Mouse (Mus musculus): ENCODE measurements around the gene Plekhg5. TPM values are rescaled to one million over a fixed set of nuclear protein-coding genes. Genes with fewer than 3 reads are reported as not detected.
A peak's percentile ranks its signal among the peaks of the same experiment; 100 is the strongest.

Gene Plekhg5
- polyA plus RNA-seq, 1 experiment: 22.2 TPM

- Histone ChIP-seq H3K4me1 (ENCODE audit: control insufficient read depth, insufficient read depth, low read length) (peaks cover 16% of the 10 kb centered on the region), H3K27me3 (replicated peaks; ENCODE audit: control insufficient read depth, insufficient read depth, low read length) (no peaks in the 10 kb centered on the region), H3K36me3 (ENCODE audit: control insufficient read depth, insufficient read depth, low read length) (no peaks in the 10 kb centered on the region), H3K4me3 (ENCODE audit: insufficient read depth, low read depth, low read length) (no peak overlapping the region), H3K27ac (ENCODE audit: insufficient read depth, low read depth, low read length) (no peak overlapping the region)
- no peak for DNase-seq
- no peak for TF ChIP-seq POLR2A (IDR thresholded peaks at IDR 0.05; ENCODE audit: low read depth, low read length)
- no peak for TF ChIP-seq CTCF (conservative IDR thresholded peaks at IDR 0.05; ENCODE audit: insufficient read depth, insufficient read length, low read depth, low read length)
- WGBS: 62% methylated on average over 10 of the region's 10 CpGs
Measured at GRCm38 (mm10) chr4:152132772-152133169, 60.5 kb downstream of the Plekhg5 start.

GRCm38 (mm10) chr4:152133213-152133612 is 60.9 kb downstream of the Plekhg5 start:
- no peak overlapping the region for H3K4me3 ChIP-seq (ENCODE audit: insufficient read depth, low read depth, low read length)
- no peak overlapping the region for H3K27ac ChIP-seq (ENCODE audit: insufficient read depth, low read depth, low read length)
- 76% methylated on average over 5 of the region's 5 CpGs for WGBS
- H3K4me1 ChIP-seq (ENCODE audit: control insufficient read depth, insufficient read depth, low read length): peaks cover 16% of the 10 kb centered on the region
- no peak for DNase-seq
- H3K36me3 ChIP-seq (ENCODE audit: control insufficient read depth, insufficient read depth, low read length): no peaks in the 10 kb centered on the region
- no peak for TF ChIP-seq POLR2A (IDR thresholded peaks at IDR 0.05; ENCODE audit: low read depth, low read length)
- TF ChIP-seq CTCF (conservative IDR thresholded peaks at IDR 0.05; ENCODE audit: insufficient read depth, insufficient read length, low read depth, low read length): no peak
- no peaks in the 10 kb centered on the region for H3K27me3 ChIP-seq (replicated peaks; ENCODE audit: control insufficient read depth, insufficient read depth, low read length)

- TF ChIP-seq CTCF (conservative IDR thresholded peaks at IDR 0.05; ENCODE audit: insufficient read depth, insufficient read length, low read depth, low read length): peak; percentile 77
- TF ChIP-seq POLR2A (IDR thresholded peaks at IDR 0.05; ENCODE audit: low read depth, low read length): no peak
- peak; percentile 78 for DNase-seq
- H3K27ac ChIP-seq (ENCODE audit: insufficient read depth, low read depth, low read length): no peak overlapping the region
- H3K4me3 ChIP-seq (ENCODE audit: insufficient read depth, low read depth, low read length): no peak overlapping the region
- no peaks in the 10 kb centered on the region for H3K27me3 ChIP-seq (replicated peaks; ENCODE audit: control insufficient read depth, insufficient read depth, low read length)
- no peaks in the 10 kb centered on the region for H3K36me3 ChIP-seq (ENCODE audit: control insufficient read depth, insufficient read depth, low read length)
- H3K4me1 ChIP-seq (ENCODE audit: control insufficient read depth, insufficient read depth, low read length): peaks cover 18% of the 10 kb centered on the region
Measured at GRCm38 (mm10) chr4:152134507-152134906, 62.2 kb downstream of the Plekhg5 start.

GRCm38 (mm10) chr4:152135363-152135762 is 63.1 kb downstream of the Plekhg5 start:
- 58% methylated on average over 12 of the region's 12 CpGs for WGBS
- H3K36me3 ChIP-seq (ENCODE audit: control insufficient read depth, insufficient read depth, low read length): no peaks in the 10 kb centered on the region
- H3K4me3 ChIP-seq (ENCODE audit: insufficient read depth, low read depth, low read length): no peak overlapping the region
- TF ChIP-seq POLR2A (IDR thresholded peaks at IDR 0.05; ENCODE audit: low read depth, low read length): no peak
- TF ChIP-seq CTCF (conservative IDR thresholded peaks at IDR 0.05; ENCODE audit: insufficient read depth, insufficient read length, low read depth, low read length): no peak
- DNase-seq: peak; percentile 68
- no peaks in the 10 kb centered on the region for H3K27me3 ChIP-seq (replicated peaks; ENCODE audit: control insufficient read depth, insufficient read depth, low read length)
- H3K4me1 ChIP-seq (ENCODE audit: control insufficient read depth, insufficient read depth, low read length): peaks cover 12% of the 10 kb centered on the region
- H3K27ac ChIP-seq (ENCODE audit: insufficient read depth, low read depth, low read length): no peak overlapping the region

- WGBS: 43% methylated on average over 6 of the region's 6 CpGs
- no peaks in the 10 kb centered on the region for H3K27me3 ChIP-seq (replicated peaks; ENCODE audit: control insufficient read depth, insufficient read depth, low read length)
- peaks cover 12% of the 10 kb centered on the region for H3K4me1 ChIP-seq (ENCODE audit: control insufficient read depth, insufficient read depth, low read length)
- peak; percentile 62 for TF ChIP-seq CTCF (conservative IDR thresholded peaks at IDR 0.05; ENCODE audit: insufficient read depth, insufficient read length, low read depth, low read length)
- TF ChIP-seq POLR2A (IDR thresholded peaks at IDR 0.05; ENCODE audit: low read depth, low read length): no peak
- H3K36me3 ChIP-seq (ENCODE audit: control insufficient read depth, insufficient read depth, low read length): no peaks in the 10 kb centered on the region
- H3K4me3 ChIP-seq (ENCODE audit: insufficient read depth, low read depth, low read length): no peak overlapping the region
- no peak for DNase-seq
- H3K27ac ChIP-seq (ENCODE audit: insufficient read depth, low read depth, low read length): no peak overlapping the region
Measured at GRCm38 (mm10) chr4:152136112-152136875, 64.0 kb downstream of the Plekhg5 start.

- WGBS: 95% methylated on average over 2 of the region's 2 CpGs
- no peak overlapping the region for H3K4me3 ChIP-seq (ENCODE audit: insufficient read depth, low read depth, low read length)
- H3K27ac ChIP-seq (ENCODE audit: insufficient read depth, low read depth, low read length): no peak overlapping the region
- peaks cover 9% of the 10 kb centered on the region for H3K4me1 ChIP-seq (ENCODE audit: control insufficient read depth, insufficient read depth, low read length)
- H3K36me3 ChIP-seq (ENCODE audit: control insufficient read depth, insufficient read depth, low read length): no peaks in the 10 kb centered on the region
- no peaks in the 10 kb centered on the region for H3K27me3 ChIP-seq (replicated peaks; ENCODE audit: control insufficient read depth, insufficient read depth, low read length)
- no peak for TF ChIP-seq CTCF (conservative IDR thresholded peaks at IDR 0.05; ENCODE audit: insufficient read depth, insufficient read length, low read depth, low read length)
- DNase-seq: no peak
Measured at GRCm38 (mm10) chr4:152136876-152137250, 64.6 kb downstream of the Plekhg5 start.

- WGBS: 2% methylated on average over 51 of the region's 51 CpGs
- peak overlapping the region; percentile 47; the same call in 1 of the 2 replicates for H3K27ac ChIP-seq (ENCODE audit: insufficient read depth, low read depth, low read length)
- H3K36me3 ChIP-seq (ENCODE audit: control insufficient read depth, insufficient read depth, low read length): no peaks in the 10 kb centered on the region
- no peak for TF ChIP-seq POLR2A (IDR thresholded peaks at IDR 0.05; ENCODE audit: low read depth, low read length)
- peak; percentile 87 for TF ChIP-seq CTCF (conservative IDR thresholded peaks at IDR 0.05; ENCODE audit: insufficient read depth, insufficient read length, low read depth, low read length)
- peak; percentile 91 for DNase-seq
- H3K4me3 ChIP-seq (ENCODE audit: insufficient read depth, low read depth, low read length): peak overlapping the region; percentile 61
- no peaks in the 10 kb centered on the region for H3K27me3 ChIP-seq (replicated peaks; ENCODE audit: control insufficient read depth, insufficient read depth, low read length)
- H3K4me1 ChIP-seq (ENCODE audit: control insufficient read depth, insufficient read depth, low read length): peaks cover 8% of the 10 kb centered on the region
Measured at GRCm38 (mm10) chr4:152138497-152139260, 66.4 kb downstream of the Plekhg5 start.

Data from kidney, adult 2 months (tissue).